Mouse (Mus musculus): ENCODE results near the gene Tbca.

- TF ChIP-seq EP300 (IDR thresholded peaks at IDR 0.05; ENCODE audit: low read depth) (no peak), CTCF (IDR thresholded peaks at IDR 0.05; ENCODE audit: low read depth) (no peak)
Measured at GRCm38 (mm10) chr13:94826389-94826788, 37.7 kb downstream of the Tbca start.
